Mouse (Mus musculus): ENCODE measurements around the gene Igfbp4.

The Igfbp4 gene

DNA sequence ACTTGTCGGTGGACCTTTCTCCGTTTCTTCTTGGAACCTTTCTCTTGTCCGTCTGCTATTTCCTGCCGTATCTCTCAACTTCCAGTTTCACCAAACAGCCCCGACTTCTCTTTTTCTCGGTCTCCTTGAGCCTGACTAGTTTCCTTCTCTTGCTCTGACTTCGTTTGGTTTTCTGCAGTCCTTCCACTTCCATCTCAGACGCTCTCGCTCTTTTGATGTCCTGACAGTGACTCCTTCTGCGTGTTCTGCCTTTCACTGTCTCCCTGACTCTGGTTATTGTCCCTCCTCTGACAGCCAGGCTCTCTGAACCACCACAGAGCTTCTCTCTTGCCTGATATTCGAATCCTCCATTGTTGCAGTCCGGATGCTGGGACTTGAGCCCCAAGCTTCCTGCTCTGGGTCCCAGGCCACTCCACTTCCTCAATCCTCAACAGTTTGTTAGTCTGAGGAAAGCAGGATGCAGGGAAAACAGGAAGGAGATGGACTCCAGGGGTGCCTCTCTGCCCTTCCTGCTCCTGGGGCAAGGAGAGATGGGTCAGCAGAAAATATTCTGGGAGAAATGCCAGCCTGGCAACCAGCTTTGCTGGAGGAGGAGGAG lies 1.9 kb downstream of the Igfbp4 start:
- DNase-seq (ENCODE audit: low spot score) = no peak

DNA sequence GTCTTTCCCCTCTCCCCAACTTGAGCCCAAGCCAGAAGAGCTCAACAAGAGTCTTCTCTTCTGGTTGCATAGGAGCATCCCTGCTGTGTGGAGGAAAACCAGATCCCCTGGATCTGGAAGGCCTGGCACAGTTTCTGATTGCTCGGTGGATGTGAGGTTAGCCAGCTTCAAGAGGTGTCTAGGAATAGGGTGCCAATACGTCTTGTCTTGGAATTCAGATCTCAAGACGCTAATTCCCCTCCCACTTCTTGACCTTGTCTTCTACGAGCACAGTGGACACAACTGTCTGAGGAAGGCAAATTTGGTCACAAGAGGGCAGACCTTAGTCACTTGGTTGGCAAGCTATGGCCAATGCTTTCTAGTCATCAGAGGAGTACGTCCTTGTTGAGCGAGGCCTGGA lies 2.6 kb downstream of the Igfbp4 start:
- DNase-seq (ENCODE audit: low spot score) = no peak

DNA sequence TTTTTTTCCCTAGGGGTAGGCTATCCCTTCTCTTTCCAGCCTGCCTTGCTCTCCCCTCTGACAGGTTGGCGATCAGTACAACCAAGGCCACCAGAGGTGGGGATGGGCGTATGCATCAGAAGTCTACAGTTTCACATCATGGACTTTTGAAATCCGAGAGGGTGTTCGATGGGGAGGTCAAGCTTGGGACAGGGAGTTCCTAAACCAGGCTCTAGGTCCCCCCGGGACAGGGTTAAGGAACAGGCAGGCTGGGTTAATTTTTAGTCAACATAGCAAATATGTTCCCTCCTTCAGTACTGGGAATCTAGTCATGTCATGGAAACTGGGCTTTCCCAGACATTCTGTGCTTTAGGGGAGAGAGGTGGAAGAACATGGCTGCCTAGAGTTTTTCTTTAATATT lies 3.3 kb downstream of the Igfbp4 start:
- no peak for DNase-seq (ENCODE audit: low spot score)

DNA sequence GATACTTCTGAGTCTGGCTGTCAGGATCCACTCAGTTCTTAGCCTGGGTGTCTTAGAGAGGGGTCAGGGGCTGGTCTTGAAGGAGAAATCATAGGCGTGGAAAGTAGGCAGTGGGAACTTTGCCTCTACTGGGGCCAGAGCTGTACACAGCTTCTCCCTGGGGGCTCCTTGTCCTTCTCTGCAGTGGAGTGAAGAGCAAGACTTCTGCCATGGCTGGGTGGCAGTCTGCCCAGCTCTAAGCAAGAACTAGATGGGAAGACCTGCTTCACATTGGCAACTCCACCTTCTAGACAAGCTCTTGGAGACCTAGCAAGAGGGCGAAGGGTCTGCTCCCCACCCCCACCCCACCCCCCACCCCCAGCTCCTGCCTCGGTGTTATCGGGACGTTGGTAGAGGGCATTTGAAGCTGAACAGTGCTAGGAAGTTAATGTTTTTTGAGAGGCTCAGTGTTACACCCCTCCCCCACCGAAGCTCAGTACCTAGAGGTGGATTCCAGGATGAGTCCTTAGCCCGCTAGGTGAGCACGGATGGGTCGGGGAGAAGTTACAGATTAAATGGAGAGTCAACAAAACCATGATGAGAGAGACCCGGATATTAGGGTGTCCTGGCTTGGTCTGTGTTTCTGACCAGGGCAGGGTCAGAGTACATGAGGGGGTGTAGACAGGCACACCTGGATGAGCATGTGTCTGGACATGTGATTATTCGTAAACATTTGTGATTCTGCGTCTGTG lies 4.3 kb downstream of the Igfbp4 start:
- DNase-seq (ENCODE audit: low spot score) = no peak

DNA sequence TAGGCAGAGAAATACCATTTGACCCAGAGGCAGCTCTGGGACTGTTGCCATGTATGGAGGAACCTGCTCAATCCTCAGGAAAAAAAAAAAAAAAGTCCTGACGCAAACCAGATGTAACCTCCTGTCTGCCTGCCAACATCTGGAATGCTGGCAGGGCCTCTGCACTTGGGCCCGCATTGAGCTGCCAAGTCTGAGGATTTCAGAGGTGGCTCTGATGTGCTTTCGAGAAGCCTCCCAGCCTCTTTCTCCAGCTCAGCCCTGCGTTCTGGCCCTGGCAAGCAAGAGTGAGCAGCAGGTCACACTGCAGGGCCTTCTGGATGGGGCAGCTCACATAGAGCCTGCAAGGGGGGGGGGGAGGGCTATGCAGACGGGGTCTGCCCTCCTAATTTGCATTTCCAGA lies 6.1 kb downstream of the Igfbp4 start:
- DNase-seq (ENCODE audit: low spot score) = no peak

DNA sequence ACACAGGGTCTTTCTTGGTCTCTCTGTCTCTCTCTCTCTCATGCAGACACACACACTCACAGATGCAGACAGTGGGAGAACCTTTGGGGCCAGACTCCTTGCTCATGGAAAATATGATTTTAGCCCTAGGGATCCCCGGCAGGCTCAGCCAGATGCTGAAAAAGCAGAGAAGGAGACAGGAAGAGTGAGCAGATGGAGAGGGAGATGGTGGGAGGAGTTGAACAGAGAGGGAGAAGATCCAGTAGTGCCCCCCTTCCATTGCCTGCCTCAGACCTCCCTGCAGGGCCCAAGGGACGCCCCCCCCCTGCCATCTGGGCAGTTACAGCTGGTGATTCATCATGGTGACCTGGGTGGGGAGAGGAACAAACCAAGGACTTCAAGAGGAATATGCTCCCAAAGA lies 6.6 kb downstream of the Igfbp4 start:
- no peak for DNase-seq (ENCODE audit: low spot score)

GRCm38 (mm10) chr11:99055143-99055542 lies 14.1 kb downstream of the Igfbp4 start:
- DNase-seq (ENCODE audit: low spot score) = no peak

GRCm38 (mm10) chr11:99055571-99056452 lies 14.8 kb downstream of the Igfbp4 start:
- no peak for DNase-seq (ENCODE audit: low spot score)

DNA sequence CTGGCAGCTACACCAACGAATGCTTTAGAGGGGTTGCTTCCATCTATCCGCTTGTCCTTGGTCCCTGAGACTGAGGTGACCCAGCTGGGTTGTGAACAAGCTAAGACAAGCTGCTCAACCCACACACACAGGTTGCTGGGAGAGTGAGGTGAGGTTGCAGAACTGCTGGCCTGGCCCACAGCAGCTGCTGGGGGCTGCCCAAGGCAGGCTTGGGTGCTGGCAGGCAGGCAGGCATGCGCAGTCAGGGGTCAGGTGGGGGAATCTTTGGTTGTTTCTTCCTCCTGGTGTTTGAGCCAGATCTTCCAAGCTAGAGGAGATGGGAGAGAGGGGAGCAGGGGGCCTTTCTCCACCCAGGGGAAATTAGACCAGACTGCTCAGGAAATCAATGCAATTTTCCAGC lies 19.4 kb downstream of the Igfbp4 start:
- DNase-seq (ENCODE audit: low spot score) = no peak

DNA sequence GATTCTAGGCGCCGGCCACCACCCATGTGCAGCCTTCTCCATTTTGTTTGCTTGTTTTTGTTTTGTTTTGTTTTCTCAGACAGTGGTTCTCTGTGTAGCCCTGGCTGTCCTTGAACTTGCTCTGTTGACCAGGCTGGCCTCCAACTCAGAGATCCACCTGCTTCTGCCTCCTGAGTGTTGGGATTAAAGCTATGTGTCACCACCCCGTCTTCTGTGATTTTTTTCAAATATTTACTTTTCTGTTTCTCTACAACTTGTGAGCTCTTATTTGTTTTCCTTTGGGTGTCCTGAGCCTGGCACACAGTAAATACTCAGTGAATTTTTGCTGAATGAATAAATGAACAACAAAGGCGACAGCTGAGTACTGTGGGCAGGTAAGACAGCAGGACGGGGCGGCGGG lies 21.6 kb downstream of the Igfbp4 start:
- no peak for DNase-seq (ENCODE audit: low spot score)

GRCm38 (mm10) chr11:99063406-99064131 lies 22.5 kb downstream of the Igfbp4 start:
- DNase-seq (ENCODE audit: low spot score) = no peak

- no peak for DNase-seq (ENCODE audit: low spot score)
These were observed 24.3 kb downstream of the Igfbp4 start for GRCm38 (mm10) chr11:99065353-99065752.

DNA sequence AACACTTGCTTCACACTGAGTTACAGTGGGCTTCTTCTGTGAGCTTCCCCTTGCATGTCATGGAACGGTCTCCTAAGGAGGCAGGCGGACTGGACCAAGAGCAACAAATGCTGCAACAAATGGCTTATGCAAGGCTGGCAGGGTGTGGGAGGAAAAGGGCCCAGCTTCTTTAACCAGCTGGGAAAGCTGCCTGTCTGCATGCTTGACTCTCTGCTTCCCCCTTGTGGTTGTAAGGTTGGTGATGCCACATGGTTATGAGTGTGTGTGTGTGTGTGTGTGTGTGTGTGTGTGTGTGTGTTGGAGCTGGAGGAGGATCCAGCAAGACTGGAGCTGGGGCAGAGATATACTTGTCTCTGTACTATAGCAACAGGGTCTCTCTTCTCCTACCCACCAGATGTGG lies 24.9 kb downstream of the Igfbp4 start:
- DNase-seq (ENCODE audit: low spot score) = peak; percentile 89

GRCm38 (mm10) chr11:99067591-99067990 lies 26.5 kb downstream of the Igfbp4 start:
- no peak for DNase-seq (ENCODE audit: low spot score)

DNA sequence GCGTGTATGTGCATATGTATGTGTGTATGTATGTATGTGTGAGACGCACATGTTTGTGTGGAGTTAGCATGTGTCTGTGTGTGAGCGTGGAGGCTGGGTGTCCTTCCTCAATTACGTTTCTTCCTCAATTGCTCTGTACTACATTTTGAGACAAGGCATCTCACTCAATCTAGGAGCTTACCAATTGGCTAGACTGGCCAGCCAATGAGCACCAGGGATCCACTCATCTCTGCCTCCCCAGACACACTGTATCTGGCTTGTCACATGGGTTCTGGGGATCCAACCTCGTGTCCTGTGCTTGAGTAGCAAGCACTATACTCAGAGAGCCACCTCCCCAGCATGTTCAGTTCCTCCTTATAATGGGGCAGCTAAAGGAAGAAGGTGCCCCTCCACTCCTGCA lies 27.4 kb downstream of the Igfbp4 start:
- no peak for DNase-seq (ENCODE audit: low spot score)

DNA sequence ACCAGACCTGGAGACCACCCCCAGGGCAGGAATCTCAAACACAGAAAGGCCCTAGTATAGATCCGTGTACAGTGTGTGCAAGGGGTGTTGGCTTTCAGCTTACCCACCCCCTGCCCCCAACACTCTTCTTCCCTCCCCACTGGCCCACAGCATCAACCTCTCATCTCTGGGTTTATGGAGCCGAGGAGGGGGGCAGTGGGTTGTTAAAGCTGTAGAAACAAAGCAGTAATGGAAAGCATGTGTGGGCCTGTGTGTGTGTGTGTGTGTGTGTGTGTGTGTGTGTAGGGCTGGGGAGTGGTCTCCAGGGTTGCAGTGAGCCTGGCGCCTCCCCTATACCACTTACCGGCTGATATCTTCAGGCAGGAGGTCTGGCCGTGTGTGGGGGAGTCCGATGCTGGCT lies 30.8 kb downstream of the Igfbp4 start:
- no peak for DNase-seq (ENCODE audit: low spot score)

DNA sequence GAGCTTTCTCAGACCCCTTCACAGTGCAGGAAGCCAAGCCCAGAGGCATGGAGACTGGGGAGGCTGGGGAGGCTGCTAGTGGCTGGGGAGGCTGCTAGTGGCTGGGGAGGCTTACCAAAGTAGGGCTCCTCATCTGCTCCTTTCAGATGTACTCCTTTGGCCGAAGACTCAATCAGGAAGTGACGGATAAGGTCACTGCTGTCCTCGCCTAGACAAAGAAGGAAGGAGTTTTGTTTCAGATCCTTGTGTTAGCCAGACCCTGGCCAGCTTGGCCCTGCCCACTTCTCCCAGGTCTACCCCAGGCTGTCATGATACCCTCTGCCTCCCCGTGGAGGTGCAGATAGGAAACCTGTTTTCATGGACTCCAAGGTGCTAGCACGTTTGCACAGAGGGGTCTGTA lies 32.7 kb downstream of the Igfbp4 start:
- DNase-seq (ENCODE audit: low spot score) = no peak

GRCm38 (mm10) chr11:99076744-99077319 lies 35.8 kb downstream of the Igfbp4 start:
- DNase-seq (ENCODE audit: low spot score) = no peak

DNA sequence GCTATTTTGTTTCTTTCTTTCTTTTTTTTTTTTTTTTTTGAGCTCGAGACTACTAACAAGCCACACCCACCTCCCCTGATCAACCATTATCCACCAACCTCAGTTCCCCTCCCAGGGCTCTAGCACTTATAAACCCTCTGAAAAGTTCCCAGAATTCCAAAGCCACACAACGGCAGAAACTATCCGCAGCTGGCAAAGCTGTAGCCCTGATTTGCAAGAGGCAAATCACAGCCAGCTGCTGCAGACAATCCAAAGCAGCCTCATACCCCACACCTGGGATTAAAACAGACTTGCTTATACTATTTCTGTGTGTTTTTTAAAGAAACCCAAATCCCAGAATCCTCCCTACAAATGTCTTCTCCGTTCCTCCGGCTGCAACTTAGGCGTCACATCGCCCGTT lies 36.8 kb downstream of the Igfbp4 start:
- no peak for DNase-seq (ENCODE audit: low spot score)

- DNase-seq (ENCODE audit: low spot score) = no peak
These were observed 40.0 kb downstream of the Igfbp4 start for GRCm38 (mm10) chr11:99080902-99081543.

DNA sequence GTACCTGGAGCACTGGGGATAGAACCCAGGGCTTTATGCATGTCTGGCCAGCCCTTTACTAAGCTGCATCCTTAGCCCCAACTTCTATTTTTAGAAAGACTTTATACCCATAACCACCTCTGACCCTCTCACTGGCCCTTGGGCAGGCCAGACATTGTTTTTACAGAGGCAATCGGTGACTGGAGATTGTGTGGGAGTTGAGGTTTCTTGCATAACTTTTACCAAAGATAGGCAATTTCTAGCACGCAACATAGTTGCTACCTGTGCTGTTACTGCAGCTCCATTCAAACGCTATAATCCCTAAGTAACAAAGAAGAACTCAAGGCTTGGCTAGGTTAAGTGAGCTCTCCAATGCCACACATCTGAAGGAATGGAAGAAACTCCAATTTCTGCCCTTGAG lies 40.5 kb downstream of the Igfbp4 start:
- DNase-seq (ENCODE audit: low spot score) = no peak

DNA sequence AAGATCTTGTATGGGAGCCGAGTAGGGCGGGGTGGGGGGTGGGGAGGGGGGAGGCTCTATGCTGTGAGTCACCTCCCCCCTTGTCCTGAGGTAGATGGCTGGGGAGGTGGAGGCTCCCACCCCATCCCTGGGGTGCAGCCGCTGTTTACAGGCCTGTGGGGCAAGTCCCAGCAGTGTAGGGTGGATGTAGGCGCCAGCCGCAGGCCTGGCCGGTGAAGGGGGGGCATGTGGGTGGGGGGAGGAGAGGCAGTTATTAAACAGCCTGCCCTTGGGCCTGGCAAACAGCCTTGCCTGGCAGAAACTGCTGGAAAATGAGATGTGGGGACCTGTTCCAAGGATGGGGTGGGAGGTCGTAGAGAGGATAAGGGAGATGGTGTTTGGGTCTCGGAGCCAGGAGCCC lies 41.1 kb downstream of the Igfbp4 start:
- no peak for DNase-seq (ENCODE audit: low spot score)

Data from layer of hippocampus, adult 11-12 months (tissue).